Mouse (Mus musculus): ENCODE measurements at regions not wholly inside any gene's neighbourhood (a gene's known extent, or its start where the extent isn't known, plus 50 kb on each side); places are given as distances from the start of the nearest gene placed in this dataset.

DNA sequence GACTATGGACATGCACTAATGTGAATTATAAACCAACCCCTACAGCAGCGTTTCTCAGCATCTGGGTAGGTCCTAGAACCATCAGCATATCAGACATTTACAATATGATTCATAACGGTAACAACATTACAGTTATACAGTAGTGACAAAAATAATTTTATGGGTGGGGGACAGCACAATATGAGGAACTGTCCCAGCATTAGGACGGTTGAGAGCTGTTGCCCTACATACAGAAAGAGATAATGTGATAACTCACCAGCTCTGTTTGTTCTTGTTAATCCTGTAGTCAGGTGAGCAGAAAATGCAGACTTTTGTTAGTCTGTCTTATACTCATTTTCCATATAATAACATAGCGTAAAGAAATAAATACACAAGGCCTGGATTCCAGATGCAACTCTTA, 319.1 kb downstream of the Elavl2 start:
- WGBS = 88% methylated on average over 4 of the region's 4 CpGs
- Histone ChIP-seq H3K4me3 (replicated peaks; ENCODE audit: low read depth, low read length) (no peak overlapping the region), H3K9me3 (ENCODE audit: control insufficient read depth, low read length) (no peaks in the 10 kb centered on the region), H3K36me3 (ENCODE audit: control insufficient read depth, insufficient read depth, low read length) (no peaks in the 10 kb centered on the region), H3K27ac (replicated peaks; ENCODE audit: low read depth, low read length) (no peak overlapping the region), H3K4me2 (ENCODE audit: low read length) (no peak overlapping the region), H3K27me3 (ENCODE audit: control insufficient read depth, insufficient read depth, low read length) (no peaks in the 10 kb centered on the region), H3K4me1 (ENCODE audit: control insufficient read depth, insufficient read depth, low read length) (no peaks in the 10 kb centered on the region), H3K9ac (replicated peaks; ENCODE audit: low read length) (no peak overlapping the region)
- DNase-seq (no peak), ATAC-seq (ENCODE audit: low FRiP score, low TSS enrichment) (no peak)

DNA sequence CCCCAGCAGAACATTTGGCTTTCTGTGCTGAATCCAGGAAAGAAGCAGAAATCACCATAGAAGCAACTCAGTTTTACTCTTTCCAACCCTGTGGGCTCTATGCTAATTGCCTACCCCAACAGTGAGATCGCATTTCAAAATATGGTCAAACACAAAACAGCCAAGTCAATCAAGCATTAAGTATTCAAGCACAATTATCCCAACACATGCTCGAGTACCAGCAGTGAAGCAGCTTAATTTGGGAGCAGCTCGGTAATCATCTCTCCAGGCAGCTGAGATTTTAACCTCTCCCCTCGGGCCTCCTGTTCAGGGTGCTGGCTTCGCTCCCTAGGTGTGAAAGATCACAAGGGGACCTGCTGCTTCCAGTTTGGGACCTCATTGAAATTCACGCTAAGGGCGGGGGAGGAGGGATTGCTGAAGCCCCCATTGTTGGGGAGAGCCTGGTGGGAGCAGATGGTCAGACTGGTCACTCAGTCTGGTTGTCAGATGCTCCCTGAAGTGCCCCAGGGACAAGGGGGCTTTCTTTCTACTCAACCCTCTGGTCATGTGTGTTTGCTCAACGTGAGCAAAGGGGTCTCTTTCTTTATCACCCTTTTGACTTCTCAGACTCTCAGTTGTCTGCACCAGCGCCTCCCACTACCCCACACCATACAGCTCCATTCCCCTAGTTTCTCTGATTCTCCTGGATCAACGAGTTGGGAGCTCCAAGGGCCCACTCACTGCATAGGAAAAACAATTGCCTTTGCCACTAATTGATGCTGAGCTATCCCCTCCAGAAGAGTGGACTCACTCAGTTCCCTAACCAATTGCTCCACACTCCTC, 319.8 kb downstream of the Elavl2 start:
- H3K9me3 ChIP-seq (ENCODE audit: control insufficient read depth, low read length) = no peaks in the 10 kb centered on the region
- DNase-seq (peak; percentile 20), ATAC-seq (ENCODE audit: low FRiP score, low TSS enrichment) (peak; percentile 51)
- 27% methylated on average over 10 of the region's 10 CpGs for WGBS
- H3K27me3 ChIP-seq (ENCODE audit: control insufficient read depth, insufficient read depth, low read length) = no peaks in the 10 kb centered on the region
- H3K4me3 ChIP-seq (replicated peaks; ENCODE audit: low read depth, low read length) = no peak overlapping the region
- H3K36me3 ChIP-seq (ENCODE audit: control insufficient read depth, insufficient read depth, low read length) = no peaks in the 10 kb centered on the region
- no peak overlapping the region for H3K4me2 ChIP-seq (ENCODE audit: low read length)
- no peak overlapping the region for H3K9ac ChIP-seq (replicated peaks; ENCODE audit: low read length)
- no peaks in the 10 kb centered on the region for H3K4me1 ChIP-seq (ENCODE audit: control insufficient read depth, insufficient read depth, low read length)
- no peak overlapping the region for H3K27ac ChIP-seq (replicated peaks; ENCODE audit: low read depth, low read length)

DNA sequence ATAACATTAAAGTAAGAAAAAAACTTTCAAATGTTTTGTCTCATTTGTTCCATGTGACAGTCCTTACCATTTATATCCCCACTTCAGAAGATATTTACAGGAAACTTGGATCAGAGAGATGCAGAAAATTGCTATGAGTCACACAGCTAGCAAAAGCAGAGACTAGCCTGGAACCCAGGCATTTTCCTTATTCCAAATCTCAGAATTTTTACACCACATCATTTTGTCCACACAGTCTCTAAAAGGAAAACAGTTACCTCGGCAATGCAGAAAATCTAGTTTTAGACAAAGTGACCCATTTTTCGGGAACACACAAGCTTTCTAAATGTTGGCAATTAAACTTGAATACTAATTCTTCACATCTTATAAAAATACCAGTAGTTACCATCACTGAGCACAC, 329.3 kb downstream of the Elavl2 start:
- no peak for ATAC-seq (ENCODE audit: low FRiP score, low TSS enrichment)
- DNase-seq = no peak
- no peaks in the 10 kb centered on the region for H3K27me3 ChIP-seq (ENCODE audit: control insufficient read depth, insufficient read depth, low read length)
- H3K9ac ChIP-seq (replicated peaks; ENCODE audit: low read length) = no peak overlapping the region
- no peak overlapping the region for H3K27ac ChIP-seq (replicated peaks; ENCODE audit: low read depth, low read length)
- H3K36me3 ChIP-seq (ENCODE audit: control insufficient read depth, insufficient read depth, low read length) = no peaks in the 10 kb centered on the region
- H3K4me1 ChIP-seq (ENCODE audit: control insufficient read depth, insufficient read depth, low read length) = no peaks in the 10 kb centered on the region
- WGBS = 96% methylated on average over 2 of the region's 2 CpGs
- no peak overlapping the region for H3K4me3 ChIP-seq (replicated peaks; ENCODE audit: low read depth, low read length)
- H3K9me3 ChIP-seq (ENCODE audit: control insufficient read depth, low read length) = no peaks in the 10 kb centered on the region
- no peak overlapping the region for H3K4me2 ChIP-seq (ENCODE audit: low read length)

DNA sequence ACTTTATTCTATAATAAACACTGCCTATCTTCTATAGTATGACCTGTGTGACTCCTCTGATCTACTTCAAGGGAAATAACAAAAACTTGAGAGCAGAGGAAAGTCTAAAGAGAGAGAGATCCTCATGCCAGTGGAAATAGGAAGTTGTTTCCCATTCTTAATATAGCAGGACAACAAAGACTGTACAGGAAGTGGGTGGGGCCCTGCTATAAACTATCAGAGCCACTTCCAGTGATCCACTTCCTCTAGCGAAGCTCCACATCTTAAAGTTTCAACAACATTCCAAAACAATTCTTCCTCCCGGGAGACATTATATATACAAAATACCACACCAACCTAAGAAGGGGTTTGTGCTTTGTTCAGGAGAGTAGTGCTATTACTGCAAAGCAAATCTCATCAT, 339.7 kb downstream of the Elavl2 start:
- no peak overlapping the region for H3K9ac ChIP-seq (replicated peaks; ENCODE audit: low read length)
- no peak for ATAC-seq (ENCODE audit: low FRiP score, low TSS enrichment)
- H3K9me3 ChIP-seq (ENCODE audit: control insufficient read depth, low read length) = no peaks in the 10 kb centered on the region
- no peak overlapping the region for H3K27ac ChIP-seq (replicated peaks; ENCODE audit: low read depth, low read length)
- 93% methylated on average over 2 of the region's 2 CpGs for WGBS
- H3K4me3 ChIP-seq (replicated peaks; ENCODE audit: low read depth, low read length) = no peak overlapping the region
- H3K36me3 ChIP-seq (ENCODE audit: control insufficient read depth, insufficient read depth, low read length) = no peaks in the 10 kb centered on the region
- DNase-seq = peak; percentile 6
- no peaks in the 10 kb centered on the region for H3K4me1 ChIP-seq (ENCODE audit: control insufficient read depth, insufficient read depth, low read length)
- no peaks in the 10 kb centered on the region for H3K27me3 ChIP-seq (ENCODE audit: control insufficient read depth, insufficient read depth, low read length)
- no peak overlapping the region for H3K4me2 ChIP-seq (ENCODE audit: low read length)

DNA sequence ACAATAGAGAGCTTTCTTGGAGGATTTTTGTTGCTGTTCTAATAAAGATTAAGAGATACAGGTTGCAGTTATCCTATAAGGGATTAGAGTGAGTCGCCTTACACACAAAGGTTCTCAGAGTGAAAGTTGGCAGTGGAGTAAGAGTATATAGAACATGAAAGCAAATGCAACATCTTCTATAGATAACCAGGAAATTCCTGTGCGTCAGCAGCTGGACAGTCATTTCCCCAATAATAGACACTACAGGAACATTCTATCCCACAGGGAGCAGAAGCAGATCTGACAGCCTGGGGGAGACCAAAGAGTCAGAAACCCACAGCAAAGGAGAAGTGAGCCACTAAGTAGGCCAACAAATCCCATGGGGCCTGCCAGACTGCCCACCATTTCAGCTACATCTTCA, 348.7 kb downstream of the Elavl2 start:
- Histone ChIP-seq H3K4me3 (replicated peaks; ENCODE audit: low read depth, low read length) (no peak overlapping the region), H3K4me1 (ENCODE audit: control insufficient read depth, insufficient read depth, low read length) (no peaks in the 10 kb centered on the region), H3K9ac (replicated peaks; ENCODE audit: low read length) (no peak overlapping the region), H3K4me2 (ENCODE audit: low read length) (no peak overlapping the region), H3K27ac (replicated peaks; ENCODE audit: low read depth, low read length) (no peak overlapping the region), H3K27me3 (ENCODE audit: control insufficient read depth, insufficient read depth, low read length) (no peaks in the 10 kb centered on the region), H3K36me3 (ENCODE audit: control insufficient read depth, insufficient read depth, low read length) (no peaks in the 10 kb centered on the region), H3K9me3 (ENCODE audit: control insufficient read depth, low read length) (no peaks in the 10 kb centered on the region)
- WGBS = 89% methylated on average over 2 of the region's 2 CpGs
- ATAC-seq (ENCODE audit: low FRiP score, low TSS enrichment) (no peak), DNase-seq (no peak)

DNA sequence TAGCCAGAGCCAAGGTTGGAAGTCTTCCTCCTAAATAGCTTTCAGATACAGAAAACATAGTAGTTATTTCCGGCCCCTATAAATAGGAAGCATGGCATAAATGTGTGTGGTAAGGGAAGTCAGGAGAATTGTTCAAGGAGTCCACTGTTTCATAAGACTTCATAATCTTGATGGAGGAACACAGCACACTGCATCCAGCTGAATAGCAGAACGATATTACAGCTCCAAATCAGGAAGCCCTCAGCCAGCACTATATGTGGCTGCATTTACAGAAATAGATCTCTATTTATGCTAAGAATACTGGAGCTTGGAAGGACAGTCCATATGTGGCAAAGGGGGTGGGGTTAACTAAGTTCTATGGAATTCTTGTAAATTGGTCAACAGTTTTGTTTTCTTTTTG, 371.1 kb downstream of the Elavl2 start:
- no peak for DNase-seq
- WGBS = 96% methylated on average over 2 of the region's 2 CpGs
- H3K27me3 ChIP-seq (ENCODE audit: control insufficient read depth, insufficient read depth, low read length) = no peaks in the 10 kb centered on the region
- no peak overlapping the region for H3K4me3 ChIP-seq (replicated peaks; ENCODE audit: low read depth, low read length)
- no peak overlapping the region for H3K27ac ChIP-seq (replicated peaks; ENCODE audit: low read depth, low read length)
- no peaks in the 10 kb centered on the region for H3K4me1 ChIP-seq (ENCODE audit: control insufficient read depth, insufficient read depth, low read length)
- ATAC-seq (ENCODE audit: low FRiP score, low TSS enrichment) = no peak
- H3K9me3 ChIP-seq (ENCODE audit: control insufficient read depth, low read length) = no peaks in the 10 kb centered on the region
- no peak overlapping the region for H3K9ac ChIP-seq (replicated peaks; ENCODE audit: low read length)
- H3K36me3 ChIP-seq (ENCODE audit: control insufficient read depth, insufficient read depth, low read length) = no peaks in the 10 kb centered on the region
- H3K4me2 ChIP-seq (ENCODE audit: low read length) = no peak overlapping the region

DNA sequence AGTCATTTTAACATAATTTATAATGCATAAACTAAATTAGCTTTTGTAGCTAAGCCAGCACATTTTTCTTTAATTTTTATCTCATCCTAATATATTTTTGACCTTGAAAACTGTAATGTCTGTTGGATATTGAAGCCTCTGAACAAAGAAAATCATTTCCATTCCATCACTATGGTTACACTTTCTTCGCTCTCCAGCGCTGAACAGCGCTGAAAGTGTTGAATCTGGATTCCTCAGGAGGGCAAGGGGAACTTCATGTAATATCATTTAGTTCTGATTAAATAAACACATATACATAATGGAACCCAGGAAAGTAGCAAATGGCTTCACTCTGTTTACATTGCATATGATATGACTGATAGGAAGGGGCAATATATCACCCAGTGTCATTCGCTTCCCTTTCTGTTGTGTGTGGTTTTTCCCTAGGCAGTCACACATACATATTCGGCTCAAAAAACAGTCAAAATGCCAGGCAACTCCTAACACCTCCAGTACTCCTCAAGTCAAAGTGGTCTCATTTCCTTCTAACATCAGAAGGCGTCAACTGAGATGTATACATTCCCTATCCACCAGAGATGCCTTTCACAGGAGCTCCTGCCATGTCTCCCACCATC, 372.5 kb downstream of the Elavl2 start:
- Histone ChIP-seq H3K4me2 (ENCODE audit: low read length) (no peak overlapping the region), H3K4me3 (replicated peaks; ENCODE audit: low read depth, low read length) (no peak overlapping the region), H3K27me3 (ENCODE audit: control insufficient read depth, insufficient read depth, low read length) (no peaks in the 10 kb centered on the region), H3K9me3 (ENCODE audit: control insufficient read depth, low read length) (no peaks in the 10 kb centered on the region), H3K9ac (replicated peaks; ENCODE audit: low read length) (no peak overlapping the region), H3K27ac (replicated peaks; ENCODE audit: low read depth, low read length) (no peak overlapping the region), H3K36me3 (ENCODE audit: control insufficient read depth, insufficient read depth, low read length) (no peaks in the 10 kb centered on the region), H3K4me1 (ENCODE audit: control insufficient read depth, insufficient read depth, low read length) (no peaks in the 10 kb centered on the region)
- DNase-seq (peak; percentile 56), ATAC-seq (ENCODE audit: low FRiP score, low TSS enrichment) (no peak)
- 88% methylated on average over 6 of the region's 6 CpGs for WGBS

DNA sequence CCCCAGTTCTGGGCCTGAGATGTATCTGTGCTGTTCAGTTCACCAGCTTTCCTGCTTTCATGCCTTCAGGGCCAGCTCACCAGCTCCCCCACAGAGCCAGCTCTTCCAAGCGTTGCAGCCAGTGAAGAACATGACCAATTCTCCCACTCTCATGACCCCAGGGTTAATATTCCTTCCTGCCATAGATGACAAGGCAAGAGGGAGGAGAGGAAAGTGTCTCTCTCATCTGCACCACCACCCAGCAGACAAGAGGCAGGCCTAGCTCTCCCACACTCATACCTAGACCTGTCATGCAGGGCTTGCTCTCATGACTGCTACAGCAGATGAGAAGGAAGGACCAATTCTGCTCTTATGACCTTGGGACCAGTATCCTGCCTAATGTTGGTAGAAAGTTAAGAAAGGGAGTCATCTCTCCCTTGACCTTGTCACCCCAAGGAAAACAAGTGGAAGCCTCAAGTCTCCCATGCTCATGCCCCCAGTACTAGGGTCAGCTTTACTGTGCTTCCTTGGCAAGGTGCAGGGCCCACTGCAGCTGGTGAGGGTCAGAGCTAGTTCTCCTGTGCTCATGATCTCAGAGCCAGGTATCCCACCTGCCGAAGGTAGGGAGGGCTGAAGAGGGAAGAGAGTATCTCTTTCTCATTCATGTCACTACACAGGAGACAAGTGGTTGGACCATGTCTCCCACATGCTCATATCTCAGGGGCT, 404.0 kb downstream of the Elavl2 start:
- Histone ChIP-seq H3K4me1 (ENCODE audit: control insufficient read depth, insufficient read depth, low read length) (no peaks in the 10 kb centered on the region), H3K27ac (replicated peaks; ENCODE audit: low read depth, low read length) (no peak overlapping the region), H3K27me3 (ENCODE audit: control insufficient read depth, insufficient read depth, low read length) (no peaks in the 10 kb centered on the region), H3K9me3 (ENCODE audit: control insufficient read depth, low read length) (no peaks in the 10 kb centered on the region), H3K4me3 (replicated peaks; ENCODE audit: low read depth, low read length) (no peak overlapping the region), H3K9ac (replicated peaks; ENCODE audit: low read length) (no peak overlapping the region), H3K4me2 (ENCODE audit: low read length) (no peak overlapping the region), H3K36me3 (ENCODE audit: control insufficient read depth, insufficient read depth, low read length) (no peaks in the 10 kb centered on the region)
- 69% methylated on average over 2 of the region's 2 CpGs for WGBS
- ATAC-seq (ENCODE audit: low FRiP score, low TSS enrichment) (no peak), DNase-seq (no peak)
